Mouse (Mus musculus) NIH3T3 (cell line): ENCODE measurements around the gene 1110032A03Rik.
A peak's percentile ranks its signal among the peaks of the same experiment; 100 is the strongest.

ENCODE experiments used
- DNase-seq: peaks from one replicate; pipeline ENCODE4 v3.0.0-alpha.2; 2012; ENCODE audit warnings: low read depth

Gene 1110032A03Rik

DNA sequence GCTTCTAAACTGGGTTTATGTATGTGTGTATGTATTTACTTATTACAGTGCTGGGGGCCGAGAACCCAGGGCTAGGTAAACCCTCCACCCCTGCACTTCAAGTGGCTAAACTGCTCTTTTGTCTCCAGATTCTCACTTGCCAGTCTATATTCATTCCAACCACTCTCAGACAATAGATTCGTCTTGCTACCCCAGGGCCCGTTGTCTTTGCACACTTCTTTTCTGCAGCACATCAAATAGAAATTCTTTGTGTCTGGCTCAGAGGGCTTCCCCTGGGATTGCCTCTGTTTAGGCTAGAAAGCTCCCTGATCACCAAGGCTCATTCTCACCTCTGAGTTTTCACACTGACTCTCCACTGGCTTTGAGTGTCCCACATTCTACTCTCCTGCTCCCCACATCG, 42.8 kb downstream of the 1110032A03Rik start:
- no peak for DNase-seq

GRCm38 (mm10) chr9:50729600-50729999, 45.7 kb downstream of the 1110032A03Rik start:
- DNase-seq: no peak

- peak; percentile 87 for DNase-seq
These were observed 47.2 kb downstream of the 1110032A03Rik start for GRCm38 (mm10) chr9:50727925-50728651.

GRCm38 (mm10) chr9:50727171-50727924, 48.0 kb downstream of the 1110032A03Rik start:
- DNase-seq: peak; percentile 74

DNA sequence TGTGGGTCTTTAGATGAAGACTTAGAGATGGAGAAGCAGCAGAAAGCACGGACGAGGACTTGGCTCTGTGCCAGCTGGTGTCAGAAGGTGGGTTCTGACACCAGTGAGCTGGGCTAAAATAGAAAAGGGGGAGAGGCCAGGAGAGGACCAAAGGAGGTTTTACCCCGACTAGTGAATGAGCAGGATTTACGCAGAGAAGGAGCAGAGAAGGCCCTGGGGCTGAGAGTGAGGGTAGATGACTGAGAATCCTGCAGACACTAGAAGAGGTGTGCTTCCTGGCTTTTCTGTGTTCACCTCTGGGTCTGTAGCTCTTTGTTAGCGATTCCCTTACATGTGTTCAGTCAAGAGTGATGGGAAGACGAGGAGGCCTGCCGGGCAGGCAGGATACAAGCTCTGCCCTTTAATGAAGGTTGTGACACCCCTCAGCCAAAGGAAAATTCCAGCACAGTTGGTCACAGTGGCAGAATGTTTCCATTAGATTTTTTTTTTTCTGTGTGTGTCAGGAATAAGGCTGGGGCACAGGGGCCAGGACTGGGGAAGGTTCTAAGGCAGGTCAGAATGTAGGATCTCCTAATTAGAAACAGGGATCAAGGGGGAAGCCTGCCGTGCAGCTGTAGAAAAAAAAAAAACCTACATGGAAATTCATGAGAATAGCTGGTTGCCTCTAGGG, 49.3 kb downstream of the 1110032A03Rik start:
- peak; percentile 13 for DNase-seq

DNA sequence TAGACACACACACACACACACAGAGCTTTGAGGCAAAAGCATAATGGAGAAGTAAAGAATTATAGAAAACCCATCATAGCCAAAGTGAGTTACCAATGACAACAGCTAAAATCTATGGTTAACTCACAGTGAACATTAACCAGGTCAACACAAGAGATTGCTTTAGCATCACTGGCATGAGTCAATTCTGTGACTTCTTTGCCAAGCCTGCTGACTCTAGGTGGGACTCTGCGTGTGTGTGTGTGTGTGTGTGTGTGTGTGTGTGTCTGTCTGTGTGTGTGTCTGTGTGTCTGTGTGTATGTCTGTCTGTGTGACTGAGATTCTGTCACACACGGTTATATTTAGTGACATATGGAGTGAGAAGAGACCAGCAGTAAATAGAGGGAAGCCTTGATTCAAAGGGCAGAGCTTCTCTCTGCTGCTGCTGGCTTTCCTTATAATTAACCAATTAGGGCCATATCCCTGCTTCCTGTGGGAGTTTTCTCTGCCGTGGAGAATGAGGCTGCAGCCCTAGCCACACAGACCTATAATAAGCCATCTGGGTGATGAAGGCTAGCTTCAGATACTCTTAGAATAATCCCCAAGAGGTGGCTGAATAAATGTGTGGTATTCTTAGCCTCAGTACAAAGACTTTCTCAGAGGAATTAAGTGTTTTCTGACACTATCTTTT, 50.5 kb downstream of the 1110032A03Rik start:
- DNase-seq: peak; percentile 42

DNA sequence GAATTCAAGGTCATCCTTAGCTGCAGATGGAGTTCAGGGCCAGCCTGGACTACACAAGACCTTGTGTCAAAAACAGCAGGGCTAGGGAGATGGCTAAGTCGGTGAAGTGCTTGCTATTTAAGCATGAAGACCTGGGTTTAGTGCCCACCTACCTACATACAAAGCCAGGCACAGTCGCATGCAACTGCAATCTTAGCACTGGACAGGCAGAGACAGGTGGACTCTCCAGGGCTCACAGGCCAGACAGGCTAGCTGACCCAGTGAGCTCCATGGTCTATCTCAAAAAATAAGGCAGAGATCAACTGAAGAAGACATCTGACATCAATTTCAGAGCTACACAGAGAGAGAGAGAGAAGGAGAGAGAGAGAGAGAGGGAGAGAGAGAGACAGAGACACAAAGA, 51.2 kb downstream of the 1110032A03Rik start:
- no peak for DNase-seq

- DNase-seq: peak; percentile 88
These were observed 51.9 kb downstream of the 1110032A03Rik start for GRCm38 (mm10) chr9:50723406-50723805.

- DNase-seq: no peak
These were observed 52.8 kb downstream of the 1110032A03Rik start for GRCm38 (mm10) chr9:50722451-50722911.

DNA sequence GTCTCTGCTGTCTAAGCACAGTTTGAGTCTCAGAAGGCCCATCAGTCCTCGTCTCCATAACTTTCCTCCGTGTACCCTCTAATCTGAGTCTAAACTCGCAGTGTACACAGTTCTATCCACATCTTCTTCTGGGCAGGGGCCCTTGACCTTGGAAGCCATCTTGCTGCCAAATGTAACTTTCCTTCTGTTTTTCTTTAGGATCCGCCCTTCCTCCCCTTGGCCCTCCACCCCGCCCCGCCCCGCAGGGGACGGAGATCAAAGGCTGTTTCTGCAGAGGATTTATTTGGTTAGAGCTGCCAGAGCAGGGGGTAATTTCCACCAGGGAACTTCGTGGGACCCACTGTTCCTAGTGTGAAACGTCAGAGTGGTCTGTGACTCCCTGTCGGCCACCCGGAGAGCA, 54.3 kb downstream of the 1110032A03Rik start:
- DNase-seq: no peak

DNA sequence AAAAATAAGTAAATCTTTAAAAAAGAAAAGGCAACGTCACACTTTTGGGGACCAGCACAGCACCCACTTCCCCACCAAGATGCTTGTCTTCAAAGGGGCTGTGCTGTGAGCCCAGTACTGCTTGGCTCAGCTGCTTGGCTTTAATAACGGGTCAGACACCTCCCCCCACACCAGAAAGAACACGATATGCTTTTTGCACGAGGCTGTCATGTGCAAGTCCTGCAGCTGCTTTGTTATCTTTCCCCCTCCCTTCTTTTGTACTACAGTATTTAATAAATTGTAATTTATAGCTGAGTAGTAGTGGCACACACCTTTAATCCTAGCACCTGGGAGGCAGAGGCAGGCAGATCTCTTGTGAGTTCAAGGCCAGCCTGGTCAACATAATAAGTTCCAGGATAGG, 56.4 kb downstream of the 1110032A03Rik start:
- DNase-seq: no peak

- DNase-seq: no peak
These were observed 61.1 kb downstream of the 1110032A03Rik start for GRCm38 (mm10) chr9:50714188-50714587.
